Mouse (Mus musculus) forebrain, embryonic 12.5 days (tissue): Measurements from ENCODE around the gene Slc43a2. TPM values are rescaled to one million over a fixed set of nuclear protein-coding genes. Genes with fewer than 3 reads are reported as not detected.

Experiments used
- ATAC-seq: fragments of 200-750 bp; cut with Nextera tagmentation; 2 replicates; pipeline ENCODE4 v1.8.0; 2017; ENCODE audit warnings: moderate TSS enrichment; ENCODE audit not compliant: low FRiP score
- H3K27ac ChIP-seq: fragments of 300-500 bp; sonication (generic); 2 replicates; pipeline ENCODE4 v1.5.1; 2016; ENCODE audit warnings: mild to moderate bottlenecking
- H3K27me3 ChIP-seq: fragments of 300-500 bp; sonication (generic); 2 replicates; pipeline ENCODE4 v1.6.1; 2016; ENCODE audit warnings: mild to moderate bottlenecking
- H3K36me3 ChIP-seq: fragments of 300-500 bp; sonication (generic); replicated peaks from 2 replicates; pipeline ENCODE4 v1.6.1; 2016; ENCODE audit warnings: mild to moderate bottlenecking
- H3K4me1 ChIP-seq: fragments of 300-500 bp; sonication (generic); 2 replicates; pipeline ENCODE4 v1.6.1; 2016
- H3K4me2 ChIP-seq: fragments of 300-500 bp; sonication (generic); 2 replicates; pipeline ENCODE4 v1.6.1; 2016; ENCODE audit warnings: mild to moderate bottlenecking, moderate library complexity
- H3K4me3 ChIP-seq: fragments of 300-500 bp; sonication (generic); replicated peaks from 2 replicates; pipeline ENCODE4 v1.5.1; 2016; ENCODE audit warnings: mild to moderate bottlenecking
- H3K9ac ChIP-seq: fragments of 300-500 bp; sonication (generic); 2 replicates; pipeline ENCODE4 v1.6.1; 2016; ENCODE audit warnings: mild to moderate bottlenecking
- H3K9me3 ChIP-seq: fragments of 300-500 bp; sonication (generic); 2 replicates; pipeline ENCODE4 v1.6.1; 2016
- WGBS: fragments of 180-500 bp; shearing (Covaris S2); methylation state at CpG from one replicate; pipeline ENCODE4 v1.1.7; 2016; 5-methylcytosine and 5-hydroxymethylcytosine counted together
- polyA plus RNA-seq: library from polyadenylated mRNA; unstranded; fragments of >200 nt; fragmentation: Nextera tagmentation; extraction: Ambion mirVana; gene quantifications from 2 replicates; pipeline ENCODE4 v1.2.1, GENCODE M21; 2016

Slc43a2 gene
- polyA plus RNA-seq, 1 experiment from 2014 or later, result 11.4 TPM

DNA sequence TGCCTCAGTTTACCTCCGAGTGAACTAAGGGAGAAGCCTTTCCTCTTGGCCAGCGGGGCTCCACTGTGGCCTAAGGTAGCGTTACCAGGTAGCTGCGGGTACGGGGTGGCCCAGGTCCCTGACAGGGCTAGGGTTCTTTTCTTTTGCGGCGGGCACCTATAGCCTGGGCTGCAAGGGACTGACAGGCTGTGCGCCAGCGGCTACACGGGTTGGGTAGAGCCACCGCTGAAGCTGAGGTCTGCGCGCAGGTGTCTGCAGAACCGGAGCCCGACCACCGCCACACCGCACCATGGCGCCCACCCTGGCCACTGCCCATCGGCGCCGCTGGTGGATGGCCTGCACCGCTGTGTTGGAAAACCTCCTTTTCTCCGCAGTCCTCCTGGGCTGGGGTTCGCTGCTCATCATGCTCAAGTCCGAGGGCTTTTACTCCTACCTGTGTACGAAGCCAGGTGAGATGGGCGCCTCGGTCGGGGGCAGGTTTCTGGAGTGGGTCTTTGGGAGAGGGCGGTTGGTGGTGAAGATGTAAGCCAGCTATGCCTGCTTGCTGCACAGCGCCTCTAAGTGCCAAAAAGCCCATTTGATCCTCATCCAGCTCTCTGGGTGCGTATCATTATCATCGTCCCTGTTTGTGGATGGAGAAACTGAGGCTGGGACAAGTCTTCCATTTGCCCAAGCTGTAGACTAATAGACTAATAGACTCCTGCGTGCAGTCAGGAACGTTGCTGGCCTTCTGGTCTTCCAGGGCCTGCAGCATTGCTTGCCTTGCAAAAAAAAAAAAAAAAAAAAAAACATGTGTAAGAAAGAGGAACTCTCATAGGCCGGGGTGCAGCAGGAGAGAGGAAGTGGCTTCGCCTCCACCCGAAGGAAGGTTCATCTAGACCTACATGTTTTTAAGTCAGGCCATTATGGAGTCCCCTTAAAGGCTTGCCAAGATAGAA lies 1.1 kb downstream of the Slc43a2 start:
- Histone ChIP-seq H3K9ac (peak overlapping the region; percentile 87), H3K4me3 (peak overlapping the region; percentile 76), H3K36me3 (no peaks in the 10 kb centered on the region), H3K4me2 (peak overlapping the region; percentile 95), H3K27me3 (no peaks in the 10 kb centered on the region), H3K4me1 (peaks cover 20% of the 10 kb centered on the region), H3K27ac (peak overlapping the region; percentile 97; the same call in 1 of the 2 replicates), H3K9me3 (no peaks in the 10 kb centered on the region)
- ATAC-seq, result 0 out of 2 replicates have a peak, but pooled peaks have one; percentile 9
- 15% methylated on average over 38 of the region's 38 CpGs for WGBS

DNA sequence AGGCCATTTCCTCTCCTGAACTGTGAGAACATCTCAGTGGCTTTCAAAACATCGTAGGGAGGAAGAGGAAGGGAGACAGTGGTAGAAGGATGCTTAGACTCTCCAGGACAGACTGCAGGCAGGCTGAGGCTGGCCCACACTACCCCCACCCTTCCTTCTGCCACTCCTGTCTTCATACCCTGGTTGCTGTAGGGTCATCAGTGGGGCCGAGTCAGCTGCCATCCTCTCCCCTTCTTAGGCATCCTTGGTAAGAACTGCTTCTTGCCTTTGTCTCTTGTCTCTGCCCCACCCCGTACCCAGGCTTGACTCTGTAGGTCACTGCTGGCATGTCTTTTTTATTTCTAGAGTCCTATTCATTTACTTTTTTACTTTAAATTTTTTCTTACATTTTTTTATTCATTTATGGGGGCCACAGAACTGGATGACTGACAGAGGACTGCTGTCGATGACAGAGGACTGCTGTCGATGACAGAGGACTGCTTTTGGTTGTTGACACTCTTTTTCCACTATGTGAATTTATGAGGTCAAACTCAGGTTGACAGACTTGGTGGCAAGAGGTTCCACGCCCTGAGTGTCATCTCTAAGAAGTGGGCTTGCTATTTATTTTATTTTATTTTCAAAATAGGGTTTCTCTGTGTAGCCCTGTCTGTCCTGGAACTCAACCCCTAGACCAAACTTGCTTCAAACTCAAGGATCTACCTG lies 2.0 kb downstream of the Slc43a2 start:
- H3K9me3 ChIP-seq, result no peaks in the 10 kb centered on the region
- no peak overlapping the region for H3K9ac ChIP-seq
- H3K4me3 ChIP-seq, result 0 out of 2 replicates have a peak overlapping the region, but pooled peaks have one; percentile 7
- ATAC-seq, result no peak
- H3K27ac ChIP-seq, result no peak overlapping the region
- no peaks in the 10 kb centered on the region for H3K27me3 ChIP-seq
- H3K4me1 ChIP-seq, result peaks cover 28% of the 10 kb centered on the region
- no peaks in the 10 kb centered on the region for H3K36me3 ChIP-seq
- H3K4me2 ChIP-seq, result peak overlapping the region; percentile 95
- WGBS, result 81% methylated on average over 6 of the region's 6 CpGs

DNA sequence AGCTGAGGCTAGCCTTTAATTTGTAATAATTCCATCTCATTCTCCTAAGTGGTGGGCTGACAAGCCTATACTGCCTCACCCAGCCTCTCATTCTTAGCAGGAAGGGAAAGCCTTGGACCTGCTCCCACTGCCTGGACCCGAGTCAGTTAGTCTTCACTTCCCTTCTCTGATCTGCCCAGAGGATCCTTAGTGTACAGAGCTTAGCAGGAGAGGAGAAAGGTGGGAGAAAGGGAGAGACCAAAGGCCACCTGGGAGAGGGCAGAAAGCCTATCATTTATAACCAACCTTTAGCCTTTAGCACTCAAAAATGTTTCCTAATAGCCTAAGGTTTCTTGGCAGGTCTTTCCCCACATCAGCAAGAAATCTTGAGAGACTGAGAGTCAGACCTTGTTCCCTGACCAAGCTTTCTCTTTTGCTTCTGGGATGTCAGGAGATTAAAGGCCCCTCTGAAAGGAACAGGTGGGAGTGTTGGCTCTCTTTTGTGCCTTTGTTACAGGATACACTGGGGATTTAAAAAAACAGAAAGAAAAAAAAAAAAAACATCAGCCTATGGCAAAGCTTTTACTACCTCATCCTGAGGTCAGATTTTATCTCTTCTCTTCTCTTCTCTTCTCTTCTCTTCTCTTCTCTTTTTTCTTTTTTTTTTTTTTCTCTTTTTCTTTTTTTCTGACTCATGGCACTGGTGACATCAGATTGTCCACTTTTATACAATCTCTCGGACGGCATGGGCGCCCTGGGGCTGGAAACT lies 3.0 kb downstream of the Slc43a2 start:
- no peak overlapping the region for H3K27ac ChIP-seq
- peaks cover 29% of the 10 kb centered on the region for H3K4me1 ChIP-seq
- H3K4me3 ChIP-seq, result no peak overlapping the region
- 34% methylated on average over 4 of the region's 4 CpGs for WGBS
- H3K27me3 ChIP-seq, result no peaks in the 10 kb centered on the region
- no peak overlapping the region for H3K4me2 ChIP-seq
- ATAC-seq, result no peak
- H3K36me3 ChIP-seq, result no peaks in the 10 kb centered on the region
- H3K9me3 ChIP-seq, result no peaks in the 10 kb centered on the region
- H3K9ac ChIP-seq, result no peak overlapping the region

DNA sequence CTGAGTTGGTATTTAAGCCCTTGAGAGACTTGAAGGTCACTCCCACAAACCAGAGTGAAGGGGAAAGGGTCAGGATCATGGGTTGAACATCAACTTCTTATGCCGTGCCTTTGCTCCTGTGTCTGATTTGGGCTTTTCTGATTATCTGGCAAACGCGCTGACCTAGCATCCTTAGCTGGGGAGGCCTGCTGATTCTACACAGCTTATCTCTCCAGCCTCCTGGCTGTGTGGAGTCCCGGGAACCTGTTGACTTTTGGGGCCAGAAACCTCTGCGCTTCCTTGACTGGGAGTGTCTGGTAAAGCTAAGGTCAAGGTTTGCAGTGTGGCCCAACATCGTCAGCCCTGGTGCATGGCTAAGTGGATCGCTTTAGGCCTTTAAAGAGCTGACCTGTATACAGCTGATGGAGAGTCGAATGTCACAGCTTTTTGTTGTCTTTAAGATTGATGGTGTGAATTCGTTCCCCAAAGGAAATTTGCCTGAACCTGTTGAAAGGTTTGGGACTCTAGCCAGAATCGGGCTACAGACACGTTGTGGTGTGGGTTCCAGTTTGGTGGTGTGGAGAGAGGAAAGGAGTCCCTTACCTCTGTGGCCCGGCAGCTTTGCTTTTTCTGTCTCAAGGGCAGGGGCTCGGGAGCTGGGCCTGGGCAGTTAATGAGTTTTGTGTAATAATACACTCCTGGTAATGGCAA lies 3.8 kb downstream of the Slc43a2 start:
- Histone ChIP-seq H3K4me1 (peaks cover 29% of the 10 kb centered on the region), H3K27me3 (no peaks in the 10 kb centered on the region), H3K36me3 (no peaks in the 10 kb centered on the region), H3K4me3 (no peak overlapping the region), H3K4me2 (0 out of 2 replicates have a peak overlapping the region, but pooled peaks have one; percentile 6), H3K9me3 (no peaks in the 10 kb centered on the region), H3K27ac (no peak overlapping the region), H3K9ac (peak overlapping the region; percentile 21; the same call in 1 of the 2 replicates)
- 61% methylated on average over 13 of the region's 13 CpGs for WGBS
- no peak for ATAC-seq

DNA sequence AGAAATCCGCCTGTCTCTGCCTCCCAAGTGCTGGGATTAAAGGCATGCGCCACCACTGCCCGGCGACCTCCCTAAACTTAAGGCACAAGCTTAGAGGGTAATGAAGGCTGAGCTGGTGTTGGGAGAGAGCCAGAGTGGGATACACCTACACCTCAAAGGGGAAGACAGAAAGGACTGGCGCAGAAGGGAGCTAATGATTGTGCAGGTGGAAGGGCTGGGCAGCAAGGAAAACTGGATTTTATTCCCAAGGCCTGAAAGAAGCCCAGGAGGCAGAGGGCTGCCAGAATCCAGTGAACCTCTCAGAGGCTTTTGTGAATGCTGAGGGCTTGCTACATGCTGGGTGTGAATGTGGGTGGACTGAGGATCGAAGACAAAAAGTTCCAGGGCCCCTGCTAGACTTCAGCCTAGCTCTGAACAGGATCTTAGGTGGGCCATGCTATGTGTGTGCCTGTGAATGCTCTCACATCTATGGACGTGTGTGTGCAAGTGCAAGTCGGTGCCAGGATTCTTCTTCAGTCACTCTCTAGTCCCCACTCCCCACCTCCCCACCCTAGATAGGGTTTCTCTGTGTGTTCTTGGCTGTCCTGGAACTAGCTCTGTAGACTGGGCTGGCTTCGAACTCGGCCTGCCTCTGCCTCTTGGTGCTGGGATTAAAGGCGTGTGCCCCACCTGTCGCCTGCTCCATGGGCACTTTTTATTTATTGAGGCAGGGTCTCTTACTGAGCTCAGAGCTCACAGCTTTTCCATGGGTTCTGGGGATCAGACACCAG lies 4.9 kb downstream of the Slc43a2 start:
- Histone ChIP-seq H3K36me3 (no peaks in the 10 kb centered on the region), H3K4me2 (no peak overlapping the region), H3K9ac (no peak overlapping the region), H3K4me3 (no peak overlapping the region), H3K27ac (no peak overlapping the region), H3K9me3 (no peaks in the 10 kb centered on the region), H3K4me1 (peaks cover 29% of the 10 kb centered on the region), H3K27me3 (no peaks in the 10 kb centered on the region)
- no peak for ATAC-seq
- WGBS, result 92% methylated on average over 12 of the region's 12 CpGs

DNA sequence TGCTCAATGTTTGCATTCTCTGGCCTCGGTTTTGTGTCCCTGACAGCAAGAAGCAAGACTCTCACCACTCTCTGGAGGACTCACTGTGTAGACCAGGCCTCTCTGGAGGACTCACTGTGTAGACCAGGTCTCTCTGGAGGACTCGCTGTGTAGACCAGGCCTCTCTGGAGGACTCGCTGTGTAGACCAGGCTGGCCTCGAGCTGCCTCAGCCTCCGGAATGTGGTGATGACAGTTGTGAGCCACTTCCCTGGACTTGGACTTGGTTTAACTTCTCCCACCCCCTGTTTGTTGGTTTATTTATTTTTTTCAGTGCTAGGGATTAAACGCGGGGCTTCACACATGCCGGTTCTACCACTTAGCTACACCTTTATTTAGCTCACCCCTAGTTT lies 5.5 kb downstream of the Slc43a2 start:
- Histone ChIP-seq H3K27ac (no peak overlapping the region), H3K4me1 (peaks cover 28% of the 10 kb centered on the region), H3K27me3 (no peaks in the 10 kb centered on the region), H3K36me3 (no peaks in the 10 kb centered on the region), H3K4me2 (no peak overlapping the region), H3K4me3 (no peak overlapping the region), H3K9me3 (no peaks in the 10 kb centered on the region), H3K9ac (no peak overlapping the region)
- 91% methylated on average over 8 of the region's 8 CpGs for WGBS
- no peak for ATAC-seq

DNA sequence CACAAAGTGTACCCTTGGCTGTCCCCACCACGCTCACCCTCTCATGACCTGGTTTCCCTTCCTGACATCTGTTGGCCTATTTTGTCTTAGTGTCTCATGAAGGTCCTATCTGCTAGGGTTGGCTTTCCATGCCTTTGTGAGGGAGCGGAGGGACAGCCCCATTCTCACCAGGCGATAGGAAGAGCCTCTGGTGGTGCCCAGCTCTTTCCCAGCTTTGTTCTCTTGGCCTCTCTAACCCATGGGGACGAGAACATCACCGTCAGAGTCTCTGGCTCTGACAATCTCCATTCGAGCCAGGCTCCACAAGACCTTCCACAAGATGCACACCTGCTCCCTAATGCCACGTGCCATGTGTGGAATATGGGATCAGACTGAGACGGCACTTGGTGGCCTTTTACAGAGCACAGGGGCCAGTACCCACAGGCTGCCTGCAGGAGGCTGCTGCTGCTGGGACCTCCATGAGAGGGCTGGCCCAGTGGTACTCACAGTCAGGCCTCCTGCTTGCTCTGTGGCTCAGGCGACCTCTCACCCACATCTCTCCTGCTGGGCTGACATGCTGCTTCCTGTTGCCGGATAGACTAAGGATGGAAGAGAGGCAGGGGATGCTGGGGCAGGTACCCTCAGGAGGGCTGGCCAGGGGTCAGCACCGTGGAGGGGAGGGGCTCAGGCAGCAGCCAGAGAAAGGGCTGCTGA lies 6.1 kb downstream of the Slc43a2 start:
- 0 out of 2 replicates have a peak overlapping the region, but pooled peaks have one; percentile 31 for H3K27ac ChIP-seq
- H3K4me3 ChIP-seq, result no peak overlapping the region
- no peaks in the 10 kb centered on the region for H3K36me3 ChIP-seq
- H3K9ac ChIP-seq, result no peak overlapping the region
- no peaks in the 10 kb centered on the region for H3K27me3 ChIP-seq
- ATAC-seq, result no peak
- peaks cover 22% of the 10 kb centered on the region for H3K4me1 ChIP-seq
- no peaks in the 10 kb centered on the region for H3K9me3 ChIP-seq
- no peak overlapping the region for H3K4me2 ChIP-seq
- 48% methylated on average over 11 of the region's 11 CpGs for WGBS

DNA sequence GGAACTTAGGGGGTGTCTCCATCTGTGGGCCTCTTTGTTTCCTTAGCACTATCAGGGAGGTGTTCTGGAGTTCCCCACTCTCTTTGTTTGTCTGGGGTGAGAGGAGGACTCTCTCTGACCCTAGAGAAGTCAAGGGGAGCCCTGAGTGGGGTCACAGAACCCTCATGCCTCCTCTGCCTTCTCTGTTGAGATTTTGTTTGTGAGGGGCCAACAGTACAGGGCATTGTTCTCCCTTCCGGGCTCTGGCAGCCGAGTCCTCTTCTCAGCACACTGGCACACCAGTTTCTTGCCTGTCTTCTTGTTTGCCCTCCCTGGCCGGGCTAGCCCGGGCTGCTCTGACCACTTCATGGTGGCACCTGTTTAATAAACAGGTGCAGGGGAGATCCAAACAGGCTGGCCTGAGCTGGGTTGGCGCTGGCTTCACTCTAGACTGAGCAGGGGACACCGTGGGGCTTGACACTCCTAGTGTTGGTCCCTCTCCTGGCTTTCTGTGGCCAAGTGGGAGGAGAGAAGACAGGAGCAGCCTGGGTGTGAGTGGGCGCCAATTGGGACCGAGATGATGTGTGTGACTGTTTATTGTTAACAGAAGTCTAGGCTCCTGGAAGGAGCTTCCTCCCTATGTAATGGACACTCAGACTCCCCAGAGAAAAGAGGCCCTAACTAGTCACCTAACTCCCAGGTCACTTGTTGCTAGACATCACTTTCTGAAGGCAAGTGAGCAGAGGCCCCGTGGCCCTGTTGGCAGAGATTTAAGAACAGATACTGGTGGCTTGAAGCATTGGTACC lies 6.9 kb downstream of the Slc43a2 start:
- no peaks in the 10 kb centered on the region for H3K36me3 ChIP-seq
- no peak for ATAC-seq
- no peaks in the 10 kb centered on the region for H3K9me3 ChIP-seq
- 0 out of 2 replicates have a peak overlapping the region, but pooled peaks have one; percentile 31 for H3K27ac ChIP-seq
- WGBS, result 71% methylated on average over 9 of the region's 9 CpGs
- no peak overlapping the region for H3K4me3 ChIP-seq
- H3K9ac ChIP-seq, result no peak overlapping the region
- peaks cover 15% of the 10 kb centered on the region for H3K4me1 ChIP-seq
- no peaks in the 10 kb centered on the region for H3K27me3 ChIP-seq
- no peak overlapping the region for H3K4me2 ChIP-seq

DNA sequence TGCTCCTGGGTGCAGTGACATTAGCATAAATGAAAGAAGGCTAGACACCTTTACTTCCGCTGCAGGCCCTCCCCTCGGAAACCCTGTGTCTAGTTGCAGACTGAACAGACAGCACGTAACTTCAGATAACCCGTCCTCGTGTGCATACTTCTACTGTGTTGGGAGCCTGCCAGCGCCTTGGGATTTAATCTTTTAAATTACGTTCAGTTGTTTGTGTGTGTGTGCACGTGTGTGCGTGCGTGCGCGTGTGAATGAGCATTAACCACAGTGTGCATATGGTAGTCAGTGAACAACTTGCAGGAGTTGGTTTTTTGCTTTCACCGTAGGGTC lies 7.4 kb downstream of the Slc43a2 start:
- WGBS, result 92% methylated on average over 13 of the region's 13 CpGs
- H3K4me1 ChIP-seq, result peaks cover 12% of the 10 kb centered on the region
- no peak overlapping the region for H3K27ac ChIP-seq

DNA sequence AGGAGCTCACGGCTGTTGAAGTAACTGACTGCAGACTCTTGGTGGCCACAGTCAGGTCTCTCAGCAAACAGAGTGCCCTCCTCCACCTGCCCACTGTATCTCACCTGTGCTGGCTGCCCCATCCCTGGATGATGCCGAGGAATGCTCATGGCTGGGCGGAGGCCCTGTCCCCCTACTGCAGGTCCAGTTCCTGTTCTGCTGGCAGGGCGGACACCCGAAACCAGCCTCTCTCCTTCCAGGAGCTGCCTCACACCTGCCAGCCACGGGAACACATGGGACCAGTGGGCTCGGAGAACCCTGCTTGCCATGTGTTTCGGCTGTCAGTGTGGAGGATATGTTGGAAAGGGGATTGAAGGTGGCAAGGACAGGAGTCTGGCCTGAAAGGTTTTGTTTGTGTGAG lies 8.7 kb downstream of the Slc43a2 start:
- Histone ChIP-seq H3K36me3 (no peaks in the 10 kb centered on the region), H3K27ac (no peak overlapping the region), H3K4me1 (peaks cover 12% of the 10 kb centered on the region), H3K4me3 (no peak overlapping the region), H3K27me3 (no peaks in the 10 kb centered on the region), H3K4me2 (no peak overlapping the region), H3K9ac (no peak overlapping the region), H3K9me3 (no peaks in the 10 kb centered on the region)
- no peak for ATAC-seq
- 90% methylated on average over 8 of the region's 8 CpGs for WGBS

More for the DNA sequence above, 7.4 kb downstream of the Slc43a2 start:
- Histone ChIP-seq H3K4me2 (no peak overlapping the region), H3K9ac (no peak overlapping the region), H3K9me3 (no peaks in the 10 kb centered on the region), H3K27me3 (no peaks in the 10 kb centered on the region), H3K36me3 (no peaks in the 10 kb centered on the region), H3K4me3 (no peak overlapping the region)
- ATAC-seq, result no peak
